In genomic region chr1:45794969-45795908, GRCm38 (mm10) we compare ENCODE assay signal across 1 mouse cellular context.
TF ChIP-seq lines count a peak whose summit lies in the region.

Gene Wdr75, plus strand, starts transcription at chr1:45795166.

TF ChIP-seq in CH12.LX, 34 proteins besides CTCF, POLR2A, EP300 and RAD21 (continued from another document):
- TF ChIP-seq MAX (IDR thresholded peaks at IDR 0.05; ENCODE audit: low read length): peak; percentile 75
- no peak for TF ChIP-seq MEF2A (IDR thresholded peaks at IDR 0.05; ENCODE audit: borderline replicate concordance, low read depth, low read length)
- TF ChIP-seq NELFE (IDR thresholded peaks at IDR 0.05; ENCODE audit: low read depth, low read length): peak; percentile 92
- TF ChIP-seq CHD2 (IDR thresholded peaks at IDR 0.05; ENCODE audit: low read length): peak; percentile 74
- no peak for TF ChIP-seq USF2 (conservative IDR thresholded peaks at IDR 0.05; ENCODE audit: low read depth, low read length)
- no peak for TF ChIP-seq ZC3H11A (IDR thresholded peaks at IDR 0.05; ENCODE audit: low read depth, low read length)
- TF ChIP-seq BHLHE40 (IDR thresholded peaks at IDR 0.05; ENCODE audit: low read depth, low read length): no peak
- no peak for TF ChIP-seq E2F4 (IDR thresholded peaks at IDR 0.05; ENCODE audit: insufficient replicate concordance, low read depth, low read length)
- TF ChIP-seq POLR2AphosphoS2 (IDR thresholded peaks at IDR 0.05; ENCODE audit: low read depth, low read length): peak; percentile 71; the same call in 1 of the 2 replicates
- peak; percentile 55; the same call in 1 of the 2 replicates for TF ChIP-seq GABPA (IDR thresholded peaks at IDR 0.05; ENCODE audit: insufficient replicate concordance, low read depth, low read length)
- TF ChIP-seq MYC (IDR thresholded peaks at IDR 0.05; ENCODE audit: low read depth, low read length): peak; percentile 89
- no peak for TF ChIP-seq SMC3 (IDR thresholded peaks at IDR 0.05; ENCODE audit: low read depth, low read length)
TF ChIP-seq in CH12.LX: peak in this region for 18.
